Mouse (Mus musculus) liver, postnatal 0 days (tissue): ENCODE measurements around the gene Miip.

Source experiments
- CTCF ChIP-seq: sonication (generic); IDR thresholded peaks from 2 replicates; pipeline ENCODE4 v1.5.1; 2016; ENCODE audit warnings: antibody characterized with exemption, low read depth
- EP300 ChIP-seq: IDR thresholded peaks from 2 replicates; pipeline ENCODE4 v1.6.1; 2016; ENCODE audit warnings: antibody characterized with exemption, low read depth, mild to moderate bottlenecking

DNA sequence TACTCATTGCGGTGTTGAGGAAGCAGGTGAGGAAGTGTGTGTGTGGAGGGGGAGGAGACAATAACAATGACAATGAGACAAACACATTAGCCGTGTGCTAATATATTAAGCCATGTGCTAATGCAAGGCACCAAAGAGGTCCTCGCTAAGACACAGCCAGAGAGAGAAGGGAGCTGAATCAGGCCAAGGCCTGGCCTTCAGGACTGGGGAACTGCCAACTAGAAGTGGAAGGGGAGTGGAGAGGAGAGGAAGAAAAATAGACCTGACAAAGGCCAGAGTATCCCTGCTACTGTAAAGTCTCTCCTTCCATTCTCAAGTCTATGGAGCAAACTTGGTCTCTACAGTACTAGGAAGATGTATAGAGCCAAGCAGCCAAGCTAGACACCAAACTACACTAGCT lies 35.0 kb upstream of the Miip start:
- no peak for TF ChIP-seq EP300
- TF ChIP-seq CTCF: no peak
